Mouse (Mus musculus) lung, postnatal 0 days (tissue): ENCODE data around the gene Stk11.

Source experiments
- CTCF ChIP-seq: IDR thresholded peaks from 2 replicates; pipeline ENCODE4 v1.5.1; 2016; ENCODE audit warnings: antibody characterized with exemption, mild to moderate bottlenecking
- EP300 ChIP-seq: IDR thresholded peaks from 2 replicates; pipeline ENCODE4 v1.6.1; 2016; ENCODE audit warnings: antibody characterized with exemption, mild to moderate bottlenecking, control low read depth

DNA sequence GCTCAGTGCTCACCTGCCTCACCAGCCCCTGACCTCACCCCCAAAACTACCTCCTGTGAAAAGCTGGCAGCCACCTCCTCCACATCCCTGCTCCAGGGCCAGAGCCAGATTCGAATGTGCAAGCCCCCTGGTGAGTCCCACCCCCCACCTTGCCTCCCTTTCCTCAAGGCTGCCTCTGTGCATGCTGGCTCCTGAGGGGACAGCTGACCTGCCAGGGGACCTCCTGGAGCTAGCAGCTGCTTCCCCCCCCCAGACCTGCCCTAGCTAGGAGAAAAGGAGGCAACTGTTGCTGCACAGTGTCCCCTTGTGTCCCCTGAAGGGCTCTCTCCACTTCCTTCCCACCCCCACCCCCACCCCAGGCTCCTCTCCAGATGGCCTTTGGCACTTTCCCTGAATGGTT lies 39.7 kb downstream of the Stk11 start:
- TF ChIP-seq CTCF (no peak), EP300 (no peak)
